Mouse (Mus musculus) liver, adult 2 months (tissue): Measurements from ENCODE around the gene Carnmt1. TPM values are rescaled to one million over a fixed set of nuclear protein-coding genes. Genes with fewer than 3 reads are reported as not detected.
A peak's percentile ranks its signal among the peaks of the same experiment; 100 is the strongest.

Source experiments
- DNase-seq: peaks from one replicate; pipeline ENCODE4 v3.0.0-alpha.2; 2011; ENCODE audit warnings: low read depth, low spot score; ENCODE audit errors: extremely low read depth
- H3K27ac ChIP-seq: fragments of 200-500 bp; replicated peaks from 2 replicates; pipeline ENCODE4 v1.5.1; 2012; ENCODE audit warnings: low read depth, mild to moderate bottlenecking, control low read depth, inconsistent platforms, low read length; ENCODE audit not compliant: insufficient read depth
- H3K27me3 ChIP-seq: fragments of 200-500 bp; 2 replicates; pipeline ENCODE4 v1.6.1; 2012; ENCODE audit warnings: mild to moderate bottlenecking, moderate library complexity, low read length, inconsistent platforms; ENCODE audit not compliant: control insufficient read depth, insufficient read depth
- H3K36me3 ChIP-seq: fragments of 200-500 bp; 2 replicates; pipeline ENCODE4 v1.6.1; 2012; ENCODE audit warnings: low read length, inconsistent platforms; ENCODE audit not compliant: control insufficient read depth, insufficient read depth
- H3K4me1 ChIP-seq: fragments of 200-500 bp; 2 replicates; pipeline ENCODE4 v1.6.1; 2011; ENCODE audit warnings: low read length; ENCODE audit not compliant: control insufficient read depth, insufficient read depth
- H3K4me3 ChIP-seq: fragments of 200-500 bp; 2 replicates; pipeline ENCODE4 v1.5.1; 2011; ENCODE audit warnings: low read depth, mild to moderate bottlenecking, control low read depth, low read length, moderate library complexity; ENCODE audit not compliant: insufficient read depth
- H3K79me2 ChIP-seq: fragments of 200-500 bp; 2 replicates; pipeline ENCODE4 v1.6.1; 2012; ENCODE audit warnings: inconsistent platforms, mild to moderate bottlenecking, low read length, moderate library complexity; ENCODE audit not compliant: control insufficient read depth, insufficient read depth
- H3K9ac ChIP-seq: fragments of 200-500 bp; 2 replicates; pipeline ENCODE4 v1.6.1; 2012; ENCODE audit warnings: low read depth, mild to moderate bottlenecking, control low read depth, inconsistent platforms, low read length
- CTCF ChIP-seq: fragments of 200-500 bp; IDR thresholded peaks from 2 replicates; pipeline ENCODE4 v1.5.1; 2011; ENCODE audit warnings: low read depth, low read length, control low read depth
- POLR2A ChIP-seq: fragments of 200-500 bp; IDR thresholded peaks from 2 replicates; pipeline ENCODE4 v1.6.1; 2011; ENCODE audit warnings: low read length, control low read depth; ENCODE audit not compliant: insufficient read depth; ENCODE audit errors: extremely low read depth
- WGBS: fragments of 180-500 bp; shearing (Covaris S2); methylation state at CpG from one replicate; pipeline ENCODE4 v1.1.7; 2018; 5-methylcytosine and 5-hydroxymethylcytosine counted together
- polyA plus RNA-seq: library from polyadenylated mRNA; depleted of rRNA; stranded (reverse); fragments of >200 nt; gene quantifications from 2 replicates; pipeline ENCODE4 v1.2.3, GENCODE M21; 2012
- total RNA-seq: library from RNA; depleted of rRNA; stranded (reverse); fragments of >200 nt; gene quantifications from 2 replicates; pipeline ENCODE4 v1.2.3, GENCODE M21; 2014

Carnmt1 gene
- total and polyA plus RNA-seq, 2 experiments: 5.4 to 11.9 TPM

- peaks cover 6% of the 10 kb centered on the region; the same call in 1 of the 2 replicates for H3K79me2 ChIP-seq
- H3K27me3 ChIP-seq: no peaks in the 10 kb centered on the region
- DNase-seq: peak; percentile 50
- H3K27ac ChIP-seq: no peak overlapping the region
- no peaks in the 10 kb centered on the region for H3K4me1 ChIP-seq
- WGBS: 43% methylated on average over 1 of the region's 1 CpGs
- TF ChIP-seq CTCF (peak; percentile 16; the same call in 1 of the 2 replicates), POLR2A (no peak)
- peaks cover 5% of the 10 kb centered on the region for H3K36me3 ChIP-seq
- H3K9ac ChIP-seq: no peak overlapping the region
- H3K4me3 ChIP-seq: no peak overlapping the region
These were observed 45.8 kb downstream of the Carnmt1 start for GRCm38 (mm10) chr19:18716374-18716773.

- TF ChIP-seq CTCF: no peak
- no peak for TF ChIP-seq POLR2A
- no peaks in the 10 kb centered on the region for H3K4me1 ChIP-seq
- no peaks in the 10 kb centered on the region for H3K79me2 ChIP-seq
- H3K4me3 ChIP-seq: no peak overlapping the region
- no peak overlapping the region for H3K9ac ChIP-seq
- no peaks in the 10 kb centered on the region for H3K27me3 ChIP-seq
- H3K36me3 ChIP-seq: peaks cover 5% of the 10 kb centered on the region
- no peak overlapping the region for H3K27ac ChIP-seq
- no peak for DNase-seq
- WGBS: 70% methylated on average over 3 of the region's 3 CpGs
These were observed 49.8 kb downstream of the Carnmt1 start for GRCm38 (mm10) chr19:18720337-18720736.

DNA sequence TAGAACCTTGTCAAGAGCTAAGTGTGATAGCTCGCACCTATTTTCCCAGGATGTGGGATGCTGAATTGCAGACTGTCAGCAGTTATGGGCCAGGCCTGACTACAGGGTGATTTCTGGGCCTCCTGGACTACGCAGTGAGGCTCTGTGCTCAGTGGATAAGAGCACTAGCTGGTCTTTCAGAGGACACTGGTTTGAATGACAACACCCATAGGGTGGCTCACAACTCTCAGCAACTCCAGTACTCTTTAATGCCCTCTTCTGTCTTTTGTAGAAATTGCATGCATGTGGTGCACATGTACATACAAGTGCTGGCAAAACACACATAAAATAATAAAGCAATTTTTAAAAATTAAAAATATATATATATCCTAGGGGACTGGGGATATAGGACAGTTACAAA, 54.6 kb downstream of the Carnmt1 start:
- 95% methylated on average over 2 of the region's 2 CpGs for WGBS
- Histone ChIP-seq H3K4me1 (no peaks in the 10 kb centered on the region), H3K4me3 (no peak overlapping the region), H3K79me2 (no peaks in the 10 kb centered on the region), H3K27me3 (no peaks in the 10 kb centered on the region; the same call in 1 of the 2 replicates), H3K36me3 (no peaks in the 10 kb centered on the region), H3K9ac (no peak overlapping the region), H3K27ac (no peak overlapping the region)
- no peak for DNase-seq
- TF ChIP-seq POLR2A (no peak), CTCF (no peak)

GRCm38 (mm10) chr19:18730255-18730654, 59.7 kb downstream of the Carnmt1 start:
- no peaks in the 10 kb centered on the region for H3K79me2 ChIP-seq
- H3K4me1 ChIP-seq: no peaks in the 10 kb centered on the region
- H3K27ac ChIP-seq: no peak overlapping the region
- DNase-seq: no peak
- H3K27me3 ChIP-seq: no peaks in the 10 kb centered on the region; the same call in 1 of the 2 replicates
- no peak for TF ChIP-seq POLR2A
- TF ChIP-seq CTCF: no peak
- no peaks in the 10 kb centered on the region for H3K36me3 ChIP-seq
- no peak overlapping the region for H3K9ac ChIP-seq
- WGBS: 61% methylated on average over 7 of the region's 7 CpGs
- no peak overlapping the region for H3K4me3 ChIP-seq

GRCm38 (mm10) chr19:18731077-18731476, 60.5 kb downstream of the Carnmt1 start:
- Histone ChIP-seq H3K79me2 (no peaks in the 10 kb centered on the region), H3K27ac (no peak overlapping the region), H3K4me3 (no peak overlapping the region), H3K9ac (no peak overlapping the region), H3K36me3 (no peaks in the 10 kb centered on the region), H3K4me1 (no peaks in the 10 kb centered on the region), H3K27me3 (no peaks in the 10 kb centered on the region; the same call in 1 of the 2 replicates)
- TF ChIP-seq POLR2A (no peak), CTCF (no peak)
- no peak for DNase-seq
- WGBS: 30% methylated on average over 7 of the region's 7 CpGs

DNA sequence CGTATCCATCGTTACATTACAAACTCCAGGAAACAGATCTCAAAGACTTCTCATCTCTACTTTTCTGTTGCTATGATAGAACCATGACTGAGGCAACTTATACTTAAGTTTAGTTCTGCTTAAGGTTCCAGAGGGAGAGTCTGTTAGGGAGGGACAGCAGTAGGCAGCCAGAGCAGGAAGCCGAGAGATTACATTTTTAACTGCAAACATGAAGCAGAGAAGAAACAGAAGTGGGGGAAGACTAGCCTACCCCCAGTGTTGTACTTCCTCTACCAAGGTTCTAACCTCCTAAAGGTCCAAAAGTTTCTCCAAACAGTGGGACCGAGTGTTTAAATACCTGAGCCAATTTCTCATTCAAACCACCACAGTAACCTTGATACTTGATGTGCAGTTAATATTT, 65.3 kb downstream of the Carnmt1 start:
- Histone ChIP-seq H3K27ac (no peak overlapping the region), H3K4me1 (no peaks in the 10 kb centered on the region), H3K36me3 (no peaks in the 10 kb centered on the region), H3K27me3 (no peaks in the 10 kb centered on the region), H3K4me3 (no peak overlapping the region), H3K9ac (no peak overlapping the region), H3K79me2 (no peaks in the 10 kb centered on the region)
- 92% methylated on average over 4 of the region's 4 CpGs for WGBS
- no peak for DNase-seq
- TF ChIP-seq CTCF (no peak), POLR2A (no peak)
